Mouse (Mus musculus) limb, embryonic 14.5 days (tissue): ENCODE measurements around the gene Pcx. TPM values are rescaled to one million over a fixed set of nuclear protein-coding genes. Genes with fewer than 3 reads are reported as not detected.

Experiments used
- ATAC-seq: fragments of 200-750 bp; cut with Nextera tagmentation; 2 replicates; pipeline ENCODE4 v1.8.0; 2017; ENCODE audit warnings: low read depth, moderate number of reproducible peaks, moderate TSS enrichment; ENCODE audit not compliant: low FRiP score
- DNase-seq: peaks from one replicate; pipeline ENCODE4 v3.0.0-alpha.2; 2015; ENCODE audit warnings: low spot score
- H3K27ac ChIP-seq: fragments of 300-500 bp; sonication (generic); replicated peaks from 2 replicates; pipeline ENCODE4 v1.5.1; 2014; ENCODE audit warnings: low read depth, mild to moderate bottlenecking, low read length, moderate library complexity, mixed read lengths
- H3K27me3 ChIP-seq: fragments of 300-500 bp; sonication (generic); 2 replicates; pipeline ENCODE4 v1.6.1; 2014; ENCODE audit warnings: low read length, mixed read lengths; ENCODE audit not compliant: control insufficient read depth, insufficient read depth
- H3K36me3 ChIP-seq: fragments of 300-500 bp; sonication (generic); 2 replicates; pipeline ENCODE4 v1.6.1; 2014; ENCODE audit warnings: mild to moderate bottlenecking, low read length, moderate library complexity, mixed read lengths; ENCODE audit not compliant: control insufficient read depth, insufficient read depth
- H3K4me1 ChIP-seq: fragments of 300-500 bp; sonication (generic); 2 replicates; pipeline ENCODE4 v1.6.1; 2014; ENCODE audit warnings: antibody characterized with exemption, low read length, mixed read lengths; ENCODE audit not compliant: control insufficient read depth, insufficient read depth
- H3K4me2 ChIP-seq: fragments of 300-500 bp; sonication (generic); replicated peaks from 2 replicates; pipeline ENCODE4 v1.6.1; 2014; ENCODE audit warnings: low read depth, mild to moderate bottlenecking, low read length, moderate library complexity; ENCODE audit not compliant: severe bottlenecking
- H3K4me3 ChIP-seq: fragments of 300-500 bp; sonication (generic); replicated peaks from 2 replicates; pipeline ENCODE4 v1.5.1; 2014; ENCODE audit warnings: low read length
- H3K9ac ChIP-seq: fragments of 300-500 bp; sonication (generic); 2 replicates; pipeline ENCODE4 v1.6.1; 2014; ENCODE audit warnings: mild to moderate bottlenecking, low read depth, low read length, moderate library complexity; ENCODE audit not compliant: severe bottlenecking
- H3K9me3 ChIP-seq: fragments of 300-500 bp; sonication (generic); 2 replicates; pipeline ENCODE4 v1.6.1; 2016; ENCODE audit warnings: low read length; ENCODE audit not compliant: control insufficient read depth
- POLR2A ChIP-seq: fragments of 200-500 bp; IDR thresholded peaks from 2 replicates; pipeline ENCODE4 v1.8.0; 2012; ENCODE audit warnings: inconsistent platforms, mild to moderate bottlenecking, moderate library complexity, borderline replicate concordance; ENCODE audit not compliant: insufficient read depth, insufficient read length; ENCODE audit errors: extremely low read depth
- WGBS: fragments of 180-500 bp; shearing (Covaris S2); extraction: QIAGEN DNeasy Blood & Tissue Kit; methylation state at CpG from one replicate; pipeline ENCODE4 v1.1.7; 2014; 5-methylcytosine and 5-hydroxymethylcytosine counted together
- polyA plus RNA-seq, 2 experiments: library from polyadenylated mRNA; depleted of rRNA in 1 of 2; stranded (reverse) in 1 of 2; unstranded in 1 of 2; fragments of >200 nt; fragmentation: Nextera tagmentation in 1 of 2; extraction: Ambion mirVana in 1 of 2; gene quantifications; 2 replicates each; pipeline versions ENCODE4 v1.2.1 to v1.2.3; 2012 to 2014

The Pcx gene
- polyA plus RNA-seq, 2 experiments, result 11.8 to 14.8 TPM

GRCm38 (mm10) chr19:4474739-4475138, 35.5 kb upstream of the Pcx start:
- no peaks in the 10 kb centered on the region for H3K9me3 ChIP-seq
- peaks cover 4% of the 10 kb centered on the region for H3K4me1 ChIP-seq
- H3K27ac ChIP-seq, result no peak overlapping the region
- H3K9ac ChIP-seq, result no peak overlapping the region
- H3K27me3 ChIP-seq, result peaks cover 39% of the 10 kb centered on the region
- DNase-seq (no peak), ATAC-seq (no peak)
- no peaks in the 10 kb centered on the region for H3K36me3 ChIP-seq
- WGBS, result 50% methylated on average over 3 of the region's 3 CpGs
- H3K4me2 ChIP-seq, result no peak overlapping the region
- no peak overlapping the region for H3K4me3 ChIP-seq
- TF ChIP-seq POLR2A, result no peak

GRCm38 (mm10) chr19:4475224-4475925, 34.9 kb upstream of the Pcx start:
- no peak for TF ChIP-seq POLR2A
- H3K4me1 ChIP-seq, result peaks cover 4% of the 10 kb centered on the region
- no peaks in the 10 kb centered on the region for H3K9me3 ChIP-seq
- no peak overlapping the region for H3K27ac ChIP-seq
- ATAC-seq (no peak), DNase-seq (no peak)
- H3K9ac ChIP-seq, result no peak overlapping the region
- no peak overlapping the region for H3K4me2 ChIP-seq
- WGBS, result 77% methylated on average over 11 of the region's 11 CpGs
- no peaks in the 10 kb centered on the region for H3K36me3 ChIP-seq
- peaks cover 39% of the 10 kb centered on the region for H3K27me3 ChIP-seq
- H3K4me3 ChIP-seq, result no peak overlapping the region

DNA sequence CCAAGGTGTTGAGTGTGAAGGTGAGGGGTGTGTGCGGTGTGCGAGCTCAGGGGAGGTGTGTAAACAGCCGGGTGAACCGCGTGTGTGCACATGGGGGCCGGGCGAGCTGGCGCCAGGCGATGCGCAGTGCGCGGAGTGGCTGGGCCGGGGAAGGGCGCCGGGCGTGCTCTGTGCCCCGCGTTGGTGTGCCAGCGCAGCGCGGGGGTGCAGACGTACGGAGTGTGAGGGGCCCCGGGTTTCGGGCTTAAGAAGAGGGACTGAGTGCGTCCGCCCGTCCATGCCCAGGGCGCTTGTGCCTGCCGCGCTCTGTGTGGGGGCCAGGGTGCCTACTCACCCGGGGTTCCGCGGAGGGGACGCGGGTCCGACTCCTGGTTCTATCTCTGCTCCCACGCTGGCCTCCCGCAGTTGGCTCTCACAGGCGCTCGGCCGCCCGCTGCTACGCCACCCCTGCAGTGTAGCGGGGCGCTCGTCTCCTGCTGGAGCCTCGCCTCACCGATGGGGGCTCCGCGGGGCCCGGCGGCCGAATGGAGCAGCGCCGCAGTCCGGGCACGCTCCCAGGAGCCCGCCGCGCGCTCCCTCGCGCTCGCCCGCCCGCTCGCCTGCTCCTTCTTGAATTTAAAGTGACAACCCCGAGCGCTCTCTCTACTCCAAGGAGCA, 33.5 kb upstream of the Pcx start:
- peak; percentile 58; the same call in 1 of the 2 replicates for ATAC-seq

DNA sequence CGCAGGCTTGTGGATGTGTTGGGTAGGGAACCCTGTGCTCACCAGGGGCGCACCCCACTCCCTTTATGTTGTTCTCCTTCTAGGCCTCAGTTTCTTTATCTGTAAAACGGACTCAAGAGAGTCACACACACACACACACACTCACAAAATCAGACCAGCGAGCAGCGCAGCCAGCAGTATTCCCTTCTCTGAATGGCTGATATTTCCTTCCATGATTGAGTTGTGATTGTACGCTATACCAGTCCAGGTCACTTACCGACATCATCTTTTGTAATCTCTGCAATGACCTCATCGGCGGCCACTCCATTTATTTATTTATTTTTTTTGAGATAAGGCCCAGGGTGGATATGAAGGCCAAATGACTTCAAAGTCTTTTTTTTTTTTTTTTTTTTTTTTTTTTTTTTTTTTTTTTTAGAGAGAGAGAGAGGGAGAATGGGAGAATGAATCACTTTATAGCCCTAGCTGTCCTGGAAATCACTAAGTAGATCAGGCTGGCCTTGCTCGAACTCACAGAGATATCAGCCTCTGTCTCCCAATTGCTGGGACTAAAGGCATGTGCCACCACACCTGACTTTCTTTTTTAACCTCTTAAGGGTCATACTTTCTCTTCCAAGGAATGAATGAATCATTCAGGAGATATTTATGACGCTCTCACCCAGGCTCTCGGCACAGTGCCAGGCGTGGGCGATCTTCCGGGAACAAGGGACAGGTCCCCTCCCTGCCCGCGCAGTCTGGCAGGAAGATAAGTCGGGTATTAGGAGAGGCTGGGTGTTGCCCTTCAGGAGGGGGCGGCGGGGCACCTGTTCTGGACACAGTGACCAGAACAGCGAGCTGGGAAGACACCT, 32.7 kb upstream of the Pcx start, which contains the start of gene Syt12:
TSS of gene Syt12 (minus strand) at position 103 of the 845 bp plus-strand sequence.
- DNase-seq (no peak), ATAC-seq (no peak)
- H3K27ac ChIP-seq, result no peak within 1 kb of the TSS
- H3K4me3 ChIP-seq, result peak within 1 kb of the TSS; percentile 54
- WGBS, result 30% methylated on average over 21 of the region's 21 CpGs
- no peak for TF ChIP-seq POLR2A
- H3K4me1 ChIP-seq, result peaks cover 4% of the 10 kb centered on the region
- peaks cover 39% of the 10 kb centered on the region for H3K27me3 ChIP-seq
- H3K9ac ChIP-seq, result peak within 1 kb of the TSS; percentile 61
- no peaks in the 10 kb centered on the region for H3K36me3 ChIP-seq
- H3K9me3 ChIP-seq, result no peaks in the 10 kb centered on the region
- peak within 1 kb of the TSS; percentile 97 for H3K4me2 ChIP-seq

More for the DNA sequence above, 33.5 kb upstream of the Pcx start:
- no peaks in the 10 kb centered on the region for H3K36me3 ChIP-seq
- peaks cover 39% of the 10 kb centered on the region for H3K27me3 ChIP-seq
- no peak for TF ChIP-seq POLR2A
- DNase-seq, result peak; percentile 25
- WGBS, result 1% methylated on average over 24 of the region's 70 CpGs
- H3K9ac ChIP-seq, result peak overlapping the region; percentile 61
- H3K9me3 ChIP-seq, result no peaks in the 10 kb centered on the region
- H3K4me3 ChIP-seq, result peak overlapping the region; percentile 54
- H3K4me2 ChIP-seq, result peak overlapping the region; percentile 97
- H3K4me1 ChIP-seq, result peaks cover 4% of the 10 kb centered on the region
- no peak overlapping the region for H3K27ac ChIP-seq

DNA sequence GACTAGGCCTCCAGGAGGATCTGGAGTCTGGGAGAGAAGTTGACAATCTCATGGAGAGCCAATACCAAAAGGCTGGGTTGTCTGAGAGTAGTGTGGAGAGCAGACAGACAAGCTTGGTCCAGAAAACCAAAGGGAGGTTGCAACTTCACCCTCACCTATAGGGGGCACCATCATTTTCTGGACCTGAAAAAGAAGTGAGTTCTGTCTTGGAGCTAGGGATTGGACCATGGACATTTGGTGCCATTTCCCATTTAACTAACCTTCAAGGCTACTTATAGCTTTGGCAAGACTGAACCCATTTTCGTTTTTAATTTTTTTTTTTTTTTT, 32.1 kb upstream of the Pcx start:
- TF ChIP-seq POLR2A, result no peak
- Histone ChIP-seq H3K9me3 (no peaks in the 10 kb centered on the region), H3K27ac (no peak overlapping the region), H3K4me3 (no peak overlapping the region), H3K27me3 (peaks cover 39% of the 10 kb centered on the region), H3K36me3 (no peaks in the 10 kb centered on the region), H3K4me2 (no peak overlapping the region), H3K4me1 (peaks cover 4% of the 10 kb centered on the region), H3K9ac (no peak overlapping the region)
- no peak for DNase-seq
- no peak for ATAC-seq
- WGBS, result 30% methylated on average over 1 of the region's 1 CpGs
